Mouse (Mus musculus) spleen, embryonic (tissue): Measurements from ENCODE around the gene Wdr24.

ENCODE experiments used
- CTCF ChIA-PET: fragments of 350-600 bp; sonication (Branson Sonifier 250); formaldehyde crosslinking; loops from one replicate; lab custom pipeline; 2022; lab: Charles Lee

Gene Wdr24

DNA sequence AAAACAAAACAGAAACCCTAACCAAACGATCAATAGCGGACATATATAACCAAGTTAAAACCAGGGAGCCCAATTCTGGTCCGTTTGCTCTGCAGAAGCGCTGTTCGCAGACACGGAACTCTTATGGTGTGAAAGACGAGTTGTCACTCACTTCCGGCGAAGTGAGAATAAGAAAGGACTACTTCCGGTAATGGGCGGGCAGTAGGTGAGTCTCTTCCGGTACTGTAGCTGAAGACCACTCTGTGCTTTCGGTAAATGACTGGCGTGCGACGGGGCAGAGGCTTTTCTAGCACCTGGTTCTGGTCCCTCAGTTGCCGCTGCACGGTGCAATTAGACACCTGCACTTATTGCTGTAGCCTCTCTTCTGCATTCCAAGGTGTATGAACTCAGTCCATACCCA, at the start of gene Wdr24:
TSS of gene Wdr24 (plus strand) at position 176 of the 400 bp plus-strand sequence.
- CTCF ChIA-PET = interaction anchor here (0.6 kb wide), 1 partner anchor 20 kb away, joined by 17 read pairs; no protein-coding TSS in a partner anchor

DNA sequence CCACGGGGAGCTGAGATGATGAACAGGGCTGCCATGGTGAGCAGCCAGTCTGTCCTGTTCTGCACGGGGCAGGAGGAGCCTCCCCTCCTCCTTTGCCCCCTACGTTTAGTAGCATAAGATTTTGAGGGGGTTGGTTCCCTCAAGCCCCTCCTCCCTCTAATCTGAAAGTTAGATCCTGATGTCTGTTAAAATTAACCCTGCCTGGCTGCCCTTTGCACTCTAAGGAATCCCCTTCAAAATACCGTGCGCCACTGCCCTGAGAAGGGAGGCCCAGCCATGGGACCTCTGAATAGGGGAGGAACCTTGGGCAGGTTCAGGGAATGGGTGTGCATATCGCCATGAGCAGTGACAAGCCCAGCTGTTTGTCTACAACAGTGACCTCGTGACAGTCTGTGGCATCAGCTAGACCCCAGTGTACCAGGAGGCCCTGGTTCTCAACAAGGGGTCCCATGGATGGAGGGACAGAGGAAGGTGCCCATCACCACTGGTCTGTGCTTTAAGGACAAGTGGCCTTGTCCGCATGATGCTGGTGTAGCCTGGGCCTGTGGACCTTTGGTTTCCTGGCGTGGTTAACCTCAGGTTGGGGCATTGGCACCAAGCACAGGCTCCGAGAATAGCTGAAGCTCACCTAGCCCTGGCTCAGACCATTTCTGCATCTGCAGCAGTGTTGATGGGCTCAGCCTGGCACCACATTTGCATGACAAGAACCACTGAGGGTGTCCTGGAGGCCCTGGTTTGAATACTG, 47.9 kb upstream of the Wdr24 start:
- CTCF ChIA-PET = interaction anchor here (0.5 to 0.8 kb wide), 2 partner anchors 34 to 58 kb away, joined by 4 to 9 read pairs; partner anchors contain the start of gene Stub1

DNA sequence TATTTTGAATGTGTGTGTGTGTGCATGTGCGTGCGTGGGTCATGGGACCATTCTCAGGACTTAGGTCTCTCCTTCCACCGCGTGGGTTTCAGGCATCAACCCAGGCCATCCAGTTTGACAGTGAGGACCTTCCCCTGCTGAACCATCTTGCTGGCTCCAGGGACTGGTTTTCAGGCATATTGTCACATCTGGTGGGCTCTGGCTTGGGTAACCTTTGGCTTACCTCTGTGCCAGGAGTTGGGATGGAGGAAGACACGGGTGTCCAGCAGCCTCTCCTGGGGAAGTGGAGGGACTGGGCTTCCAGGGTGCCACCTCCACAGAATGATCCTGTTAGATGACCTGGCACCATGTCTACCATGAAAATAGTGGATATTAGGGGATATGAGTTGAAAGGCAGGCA, 45.5 kb upstream of the Wdr24 start:
- CTCF ChIA-PET = no interaction called here

DNA sequence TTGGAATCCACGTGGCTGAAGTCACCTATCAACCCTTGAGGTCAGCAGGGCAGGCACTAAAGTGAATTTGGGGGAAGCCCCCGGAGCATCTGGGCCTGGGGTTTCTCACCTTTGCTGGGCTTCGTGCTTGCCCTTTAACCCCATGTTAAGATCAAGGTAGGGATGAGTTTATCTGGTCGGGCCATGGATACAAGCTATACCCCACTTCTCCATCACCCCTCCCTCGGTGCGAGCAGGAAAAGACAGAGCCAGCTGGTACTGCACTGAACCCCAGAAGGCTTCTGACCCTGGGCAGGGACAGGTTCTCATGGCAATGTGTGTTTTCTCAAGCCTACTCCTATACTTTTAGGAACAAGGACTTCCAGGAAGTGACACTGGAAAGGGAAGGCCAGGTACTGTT, 42.1 kb upstream of the Wdr24 start:
- CTCF ChIA-PET = no interaction called here

DNA sequence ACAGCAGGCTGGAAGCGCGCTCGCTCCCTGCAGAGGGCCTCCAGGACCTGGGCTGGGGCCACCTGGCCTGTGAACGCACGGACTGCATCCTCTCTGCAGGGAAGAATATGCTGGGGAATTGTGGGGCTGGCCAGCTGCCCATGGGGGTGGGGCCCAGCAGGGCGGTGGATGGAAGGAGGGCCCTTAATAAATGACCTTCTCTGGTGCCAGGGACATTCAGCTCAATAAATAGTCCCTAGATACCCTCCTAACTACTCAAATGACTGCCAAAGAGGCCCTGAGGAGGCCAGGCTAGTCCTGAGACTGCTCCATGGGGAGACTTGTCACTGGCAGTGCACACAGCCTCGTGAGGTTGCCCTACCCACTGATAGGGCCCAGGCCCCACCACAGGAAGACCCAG, 40.3 kb upstream of the Wdr24 start:
- CTCF ChIA-PET = no interaction called here

DNA sequence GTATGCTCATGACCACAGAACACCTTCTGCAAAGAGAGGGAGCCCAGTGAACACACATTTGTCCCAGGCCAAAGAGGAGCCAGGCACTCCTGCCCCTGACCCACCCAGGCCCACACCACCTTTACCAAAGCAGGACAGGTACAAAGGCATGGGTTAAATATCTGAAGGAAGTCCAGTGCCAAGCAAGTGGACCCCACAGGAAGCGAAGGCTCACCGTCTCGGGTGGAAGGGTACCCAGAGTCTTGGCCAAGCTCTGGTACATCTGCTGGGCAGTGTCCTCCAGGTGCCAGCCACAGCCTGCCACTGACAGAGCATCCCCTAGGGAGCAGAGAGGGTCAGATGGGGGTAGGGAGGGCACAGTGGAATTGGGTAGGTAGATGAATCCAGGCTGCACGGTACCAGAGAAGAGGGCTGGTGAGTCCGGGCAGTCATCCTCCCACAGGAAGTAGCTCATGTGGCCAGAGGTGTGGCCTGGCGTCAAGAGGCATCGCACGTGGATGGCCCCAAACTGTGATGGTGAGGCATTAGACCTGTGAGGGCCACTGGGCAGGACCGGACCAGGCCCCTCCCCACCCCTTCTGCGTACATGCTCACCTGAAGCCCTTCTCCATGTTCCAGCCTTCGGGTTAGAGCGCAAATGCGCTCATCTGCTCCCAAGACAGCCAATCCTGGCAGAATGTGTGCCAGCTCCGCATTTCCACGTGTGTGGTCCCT, 39.4 kb upstream of the Wdr24 start:
- CTCF ChIA-PET = no interaction called here

DNA sequence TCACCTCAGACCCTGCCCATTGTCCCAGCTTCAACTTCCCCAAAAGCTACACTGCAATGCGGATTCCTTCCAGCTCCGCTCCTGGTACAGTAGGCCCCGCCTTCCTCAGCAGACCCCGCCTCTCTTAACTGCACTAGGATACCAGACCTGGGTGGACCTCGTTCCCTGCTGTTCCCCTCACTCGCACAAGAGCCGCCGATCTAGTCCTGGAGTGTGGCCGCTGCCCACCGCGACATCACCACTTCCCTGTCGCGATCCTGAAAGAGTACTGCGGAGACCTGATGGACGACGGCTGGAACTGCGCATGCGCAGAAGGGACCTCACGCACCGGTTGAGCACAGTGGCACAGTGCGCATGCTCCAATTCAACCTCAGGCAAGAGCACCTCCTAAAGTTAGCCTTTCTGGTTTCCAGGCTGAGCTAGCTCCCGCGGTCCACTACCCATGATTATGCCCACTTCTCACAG, 38.1 kb upstream of the Wdr24 start, which contains the start of gene Haghl:
TSS of gene Haghl (minus strand) at position 393 of the 465 bp plus-strand sequence.
- CTCF ChIA-PET = no interaction called here

DNA sequence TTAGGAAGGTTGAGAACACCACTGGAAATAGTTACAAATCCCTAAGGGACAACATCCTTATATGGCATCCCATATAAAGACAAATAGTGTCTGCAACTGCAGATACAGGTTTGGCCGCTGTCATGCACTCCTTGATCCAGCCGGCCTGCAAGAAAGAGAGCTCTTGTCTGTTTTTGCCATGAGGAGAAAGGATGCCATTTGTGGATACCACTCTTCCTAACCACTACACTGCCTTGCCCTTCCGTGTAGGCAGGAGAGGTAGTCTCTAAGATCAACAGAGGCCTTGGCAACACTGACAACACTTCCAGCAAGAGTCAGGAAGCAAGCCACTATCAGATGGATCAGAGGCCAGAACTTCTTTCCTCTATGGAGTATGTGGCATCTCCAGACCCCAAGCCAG, 37.1 kb upstream of the Wdr24 start, which contains the start of gene Ccdc78:
TSS of gene Ccdc78 (plus strand) at position 301 of the 400 bp plus-strand sequence.
- CTCF ChIA-PET = no interaction called here

DNA sequence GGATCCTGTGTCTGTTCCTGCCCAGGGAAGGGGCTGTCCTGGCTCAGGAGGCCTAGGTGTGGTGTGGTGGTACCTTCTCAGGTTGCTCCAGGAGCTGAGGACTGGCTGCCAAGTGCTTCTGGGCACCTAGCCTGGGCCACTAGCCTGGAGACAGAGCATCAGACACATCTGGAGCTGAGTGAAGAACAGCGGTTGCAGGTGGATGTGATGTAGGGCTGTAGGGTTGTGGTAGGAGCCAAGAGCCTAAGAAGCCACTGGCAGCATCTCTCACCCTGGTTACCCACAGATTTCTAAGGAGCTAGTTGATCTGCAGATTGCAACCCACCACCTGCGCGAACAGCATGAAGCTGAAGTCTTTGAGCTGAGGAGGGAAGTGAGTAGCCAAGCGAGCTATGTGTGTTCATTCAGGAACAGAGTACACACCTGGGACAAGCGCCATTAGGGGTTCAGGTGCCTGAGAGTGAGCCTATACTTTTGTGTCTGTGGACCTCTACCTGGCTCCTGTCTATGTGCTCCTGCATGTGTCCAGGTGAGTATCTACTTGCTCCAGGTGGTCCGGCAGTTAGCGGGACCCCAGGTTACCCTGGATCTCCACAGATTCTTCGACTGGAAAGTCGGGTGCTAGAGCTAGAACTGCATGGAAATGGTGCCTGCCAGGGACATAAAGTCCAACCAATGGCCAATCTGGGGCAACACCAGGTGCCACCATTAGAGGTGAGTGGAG, 36.5 kb upstream of the Wdr24 start:
- CTCF ChIA-PET = no interaction called here

DNA sequence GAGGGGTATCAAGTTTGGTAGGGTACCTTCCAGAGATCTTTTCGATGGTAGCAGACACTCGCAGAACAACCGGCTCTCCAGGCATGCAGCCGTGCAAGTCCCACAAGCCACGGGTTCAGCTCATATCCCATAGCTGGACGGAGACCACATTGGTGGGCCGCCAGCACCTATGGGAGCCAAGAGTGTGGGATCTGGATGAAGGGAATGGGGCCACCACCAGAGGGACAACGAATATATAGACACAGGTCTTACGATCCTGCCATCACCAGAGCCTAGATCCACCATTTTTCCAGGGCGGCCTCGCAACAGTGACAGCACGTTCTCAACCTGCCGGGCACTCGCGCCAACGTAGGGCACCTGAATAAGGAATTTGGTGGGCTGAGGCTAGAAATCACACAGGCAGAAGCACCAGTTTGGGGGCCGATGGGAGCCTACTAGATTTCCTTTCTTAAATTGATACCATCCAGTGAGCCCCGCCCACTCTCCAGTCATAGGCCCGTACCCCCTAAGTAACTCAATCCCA, 32.0 kb upstream of the Wdr24 start:
- CTCF ChIA-PET = interaction anchor here (0.5 kb wide), 1 partner anchor 1149 kb away, joined by 3 read pairs; no protein-coding TSS in a partner anchor

DNA sequence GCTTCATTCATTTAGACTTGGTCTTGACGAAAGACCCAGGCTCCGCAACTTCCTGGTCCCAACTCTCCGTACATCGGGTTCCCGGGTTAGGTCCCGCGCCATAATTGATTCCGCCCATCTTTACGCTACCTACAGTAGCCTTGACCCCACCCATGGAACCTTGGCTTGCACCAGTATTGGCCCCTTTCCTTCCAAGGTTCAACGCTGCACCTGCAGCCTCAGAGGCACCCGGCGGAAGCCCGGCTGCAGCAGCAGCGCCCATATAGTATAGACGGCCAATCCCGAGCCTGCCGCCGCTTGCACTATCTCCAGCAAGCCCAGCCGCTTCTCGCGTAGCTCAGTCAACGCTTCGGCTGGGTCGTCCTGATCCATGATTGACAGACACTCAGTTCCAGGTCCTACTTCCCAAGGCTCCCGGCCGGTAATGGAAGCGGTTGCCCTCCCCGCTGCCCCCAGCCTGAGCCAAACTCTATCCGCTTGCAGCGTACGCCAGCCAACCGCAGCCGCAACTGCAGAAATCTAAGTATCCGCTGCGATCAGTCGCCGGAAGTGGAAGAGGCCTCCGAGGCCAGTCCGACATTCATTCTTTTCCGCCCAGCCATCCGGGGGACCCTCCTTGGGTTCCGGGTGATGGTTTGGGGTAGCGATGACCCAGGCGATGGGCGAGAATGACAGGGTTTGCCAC, 31.4 kb upstream of the Wdr24 start:
- CTCF ChIA-PET = interaction anchor here (1.3 kb wide), 1 partner anchor 19 kb away, joined by 15 read pairs; the partner anchor contains the start of gene Narfl

DNA sequence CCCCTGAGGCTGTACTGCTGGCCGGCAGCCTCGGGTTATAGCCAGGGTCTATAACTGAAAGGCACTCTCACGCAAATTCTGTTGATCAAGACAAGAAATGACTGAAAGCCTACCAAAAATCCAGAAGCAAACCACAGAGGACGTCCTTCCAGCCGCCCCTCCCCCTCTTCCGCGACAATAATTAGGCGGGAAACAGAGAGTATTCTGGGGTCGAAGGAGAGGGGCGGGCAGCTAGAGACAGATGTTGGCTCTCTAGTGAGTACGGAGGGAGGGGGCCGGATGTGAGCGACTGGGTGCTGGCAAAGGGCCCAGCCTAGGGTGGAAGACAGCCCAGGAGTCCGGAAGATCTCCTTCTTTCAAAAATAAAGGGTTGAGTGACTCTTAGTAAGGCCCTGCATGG, 30.8 kb upstream of the Wdr24 start, which contains the start of gene Fam173a:
TSS of gene Fam173a (minus strand) at position 287 of the 400 bp plus-strand sequence.
- CTCF ChIA-PET = interaction anchor here (1.3 kb wide), 1 partner anchor 19 kb away, joined by 15 read pairs; the partner anchor contains the start of gene Narfl

DNA sequence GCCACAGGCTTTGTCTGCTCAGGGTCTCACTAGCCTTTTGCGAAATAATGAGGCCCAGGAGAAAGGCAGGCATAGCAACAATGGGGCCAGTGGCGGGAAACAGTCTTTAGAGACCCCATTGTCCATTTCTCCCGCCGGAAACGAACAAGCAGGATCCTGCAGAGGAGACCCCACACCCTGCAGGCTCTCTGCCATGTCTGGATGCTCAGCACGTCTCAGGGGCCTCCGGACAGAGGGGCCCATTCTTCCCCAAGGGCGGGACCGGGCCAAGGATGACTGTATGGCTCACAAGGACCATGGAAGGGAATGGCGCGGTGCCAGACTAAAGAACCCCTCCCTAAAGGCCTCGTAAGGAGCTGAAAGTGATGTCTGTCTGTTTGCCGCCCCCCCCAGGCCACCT, 29.2 kb upstream of the Wdr24 start:
- CTCF ChIA-PET = interaction anchor here (0.6 to 0.7 kb wide), 2 partner anchors 73 to 1068 kb away, joined by 3 to 6 read pairs; no protein-coding TSS in a partner anchor

DNA sequence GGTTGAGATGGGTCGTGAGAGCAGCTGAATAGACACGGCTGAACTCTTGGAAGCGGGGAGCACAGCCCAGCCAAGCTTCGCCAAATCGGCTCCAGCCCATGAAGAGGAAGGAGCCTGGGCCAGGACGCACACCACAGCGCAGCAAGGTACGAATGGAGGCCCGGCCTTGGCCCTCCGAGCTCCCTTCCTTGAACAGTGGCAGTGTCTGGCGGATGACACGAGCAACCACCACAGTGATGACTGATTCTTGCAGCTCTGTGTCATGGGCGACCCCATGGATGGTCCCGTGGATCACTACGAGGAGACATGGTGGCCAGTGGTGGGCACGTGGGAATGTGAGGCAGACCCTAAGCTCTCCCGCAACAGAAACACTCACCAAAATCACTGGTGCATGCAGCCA, 28.4 kb upstream of the Wdr24 start:
- CTCF ChIA-PET = interaction anchor here (0.6 kb wide), 1 partner anchor 1068 kb away, joined by 6 read pairs; no protein-coding TSS in a partner anchor

DNA sequence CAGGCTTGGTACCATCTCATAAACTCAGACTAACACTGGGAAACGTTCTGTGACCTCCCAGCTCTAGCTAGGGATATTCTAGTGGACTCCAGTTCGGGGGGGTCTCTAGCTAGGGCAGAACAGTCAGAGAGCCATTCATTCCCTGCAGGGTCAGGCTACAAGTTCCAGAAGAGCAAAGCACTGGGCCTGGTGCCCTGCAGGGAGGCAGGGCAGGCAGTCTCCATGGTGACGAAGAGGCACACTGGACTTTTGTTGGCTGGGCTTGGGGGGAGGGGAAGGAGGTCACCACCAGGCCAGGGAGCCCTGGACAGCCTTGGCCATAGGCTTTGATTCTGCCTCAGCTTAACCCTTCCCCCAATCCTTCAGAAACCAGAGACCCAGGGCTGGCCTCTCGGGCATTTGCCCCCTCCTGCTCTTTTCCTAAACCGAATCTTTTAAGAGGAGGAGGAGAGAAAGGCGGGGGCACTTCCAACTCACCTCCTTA, 27.8 kb upstream of the Wdr24 start, which contains the start of gene AC134908.4:
TSS of gene AC134908.4 (minus strand) at position 51 of the 484 bp plus-strand sequence.
- CTCF ChIA-PET = no interaction called here

DNA sequence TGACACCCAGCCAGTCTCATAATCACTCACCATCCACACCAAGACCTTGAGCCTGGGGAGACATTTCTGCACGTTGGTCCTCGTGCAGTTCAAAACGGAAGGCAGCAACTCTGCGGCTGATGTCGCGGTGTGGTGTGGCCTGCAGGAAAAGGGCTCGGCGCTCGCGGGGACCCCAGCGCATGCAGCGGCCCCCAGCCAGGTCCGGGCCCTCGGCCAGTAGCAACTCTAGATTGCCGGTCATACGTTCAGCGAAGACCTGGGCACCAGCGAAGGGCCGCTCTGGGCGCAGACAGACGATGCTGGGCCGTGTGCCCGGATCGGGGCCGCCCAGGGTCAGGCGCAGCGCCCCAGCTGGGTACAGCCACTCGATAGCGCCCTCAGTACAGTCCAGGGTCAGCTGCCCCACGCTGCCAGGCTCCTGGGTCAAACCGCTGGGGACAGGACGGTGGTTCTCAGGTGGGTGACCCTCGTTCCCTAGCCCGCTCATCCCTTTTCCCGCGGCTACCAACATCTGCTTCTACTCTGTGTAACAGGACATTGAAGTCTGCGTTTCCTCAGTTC, 27.1 kb upstream of the Wdr24 start:
- CTCF ChIA-PET = no interaction called here

DNA sequence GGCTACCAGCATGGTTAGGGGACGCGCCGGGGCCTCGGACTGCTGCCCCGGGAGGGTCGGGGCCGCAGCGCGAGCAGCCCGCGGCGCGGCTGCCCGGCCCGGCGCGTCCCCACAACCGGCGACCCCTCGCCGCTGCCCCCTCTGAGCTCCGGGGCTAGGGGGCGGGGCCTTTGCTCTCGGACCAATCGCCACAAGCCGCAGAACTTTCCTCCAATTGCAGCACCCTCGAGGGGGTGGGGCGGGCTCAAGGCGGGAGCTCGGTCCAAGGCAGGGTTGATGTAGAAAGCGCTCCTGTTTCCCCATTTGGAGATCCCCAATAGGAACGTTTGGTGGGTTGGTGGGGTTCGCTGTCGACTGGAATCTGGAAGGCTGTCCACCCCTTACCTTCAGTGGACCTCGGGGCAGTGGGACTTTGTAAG, 26.5 kb upstream of the Wdr24 start, which contains the start of gene Metrn:
TSS of gene Metrn (minus strand) at position 186 of the 419 bp plus-strand sequence.
- CTCF ChIA-PET = no interaction called here

DNA sequence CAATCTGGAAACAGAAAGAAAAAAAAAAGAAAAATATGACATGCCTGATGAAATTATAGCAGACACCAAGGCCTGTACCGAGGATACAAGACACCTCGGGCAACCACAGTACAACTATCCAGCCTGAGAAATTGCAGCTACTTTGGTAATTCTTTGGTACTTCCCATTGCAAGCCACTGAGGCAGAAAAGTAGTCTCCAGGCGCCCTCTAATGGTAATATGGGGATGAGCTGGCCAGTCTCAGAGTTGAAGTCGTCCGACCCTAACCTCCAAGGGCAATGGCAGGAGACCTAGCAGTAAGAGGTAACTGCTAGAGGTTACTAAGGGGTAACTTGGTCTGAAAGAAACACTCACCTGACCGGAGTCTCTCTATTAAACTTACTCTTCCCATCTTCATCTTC, 22.4 kb upstream of the Wdr24 start:
- CTCF ChIA-PET = no interaction called here

DNA sequence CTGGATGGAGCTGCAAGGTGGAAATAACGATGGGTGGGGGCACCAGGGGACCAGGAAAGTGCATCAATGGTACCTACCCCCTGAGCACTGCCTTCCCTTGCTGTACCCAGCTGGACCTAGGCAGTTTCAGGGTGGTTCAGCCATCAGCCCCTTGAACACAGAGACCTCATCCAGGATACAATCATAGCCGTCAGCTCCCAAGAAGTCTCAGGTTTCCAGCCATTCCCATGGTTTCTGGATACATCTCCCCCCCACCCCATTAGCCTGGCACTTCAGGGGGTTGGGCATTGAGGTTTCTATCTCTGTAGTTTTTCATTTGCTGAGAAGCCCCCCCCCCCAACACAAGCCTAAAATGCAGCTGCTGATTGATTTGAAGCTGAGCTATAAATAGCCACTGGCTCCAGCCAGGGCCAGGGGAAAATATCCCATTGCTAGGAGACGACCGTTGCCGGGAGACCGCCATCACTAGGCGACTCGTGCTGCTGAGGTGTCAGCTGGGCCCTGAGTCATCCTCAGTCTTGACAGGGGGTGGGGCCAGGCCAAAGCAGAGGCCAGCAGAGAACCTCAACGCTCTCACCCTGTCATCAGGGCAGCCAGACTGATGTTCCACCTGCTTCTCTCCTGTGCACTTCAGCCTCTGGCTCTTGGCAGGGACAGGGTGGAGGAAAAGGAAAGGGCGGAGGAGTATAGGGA, 20.5 kb upstream of the Wdr24 start:
- CTCF ChIA-PET = interaction anchor here (0.6 to 1.0 kb wide), 2 partner anchors 20 to 24 kb away, joined by 4 to 17 read pairs; partner anchors contain the start of gene Wdr24
